1 mouse cellular context compared by ENCODE assay signal in genomic region chr11:120571754-120572416, GRCm38 (mm10).
TF ChIP-seq lines count a peak whose summit lies in the region.

No protein-coding gene starts in this region.

TF ChIP-seq in CH12.LX, 34 proteins besides CTCF, POLR2A, EP300 and RAD21 (continued from another document):
- TF ChIP-seq SIN3A (IDR thresholded peaks at IDR 0.05; ENCODE audit: low read length): peak; percentile 28; the same call in 1 of the 2 replicates
